Mouse (Mus musculus) ovary, adult 18-20 months (tissue): Measurements from ENCODE around the gene 1700069L16Rik.

Experiments
- DNase-seq: peaks from one replicate; pipeline ENCODE4 v3.0.0; 2022; ENCODE audit warnings: low spot score, mixed read lengths

1700069L16Rik gene

GRCm38 (mm10) chr5:113687514-113687913, 37.1 kb downstream of the 1700069L16Rik start:
- DNase-seq = no peak

GRCm38 (mm10) chr5:113685471-113685870, 39.1 kb downstream of the 1700069L16Rik start:
- DNase-seq = no peak

- no peak for DNase-seq
Observed at GRCm38 (mm10) chr5:113683246-113683645, 41.3 kb downstream of the 1700069L16Rik start.

- no peak for DNase-seq
Observed at GRCm38 (mm10) chr5:113682472-113682871, 42.1 kb downstream of the 1700069L16Rik start.

- DNase-seq = no peak
Observed at GRCm38 (mm10) chr5:113681219-113681618, 43.4 kb downstream of the 1700069L16Rik start.

- no peak for DNase-seq
Observed at GRCm38 (mm10) chr5:113679509-113679908, 45.1 kb downstream of the 1700069L16Rik start.

GRCm38 (mm10) chr5:113678743-113679452, 45.7 kb downstream of the 1700069L16Rik start:
- no peak for DNase-seq

GRCm38 (mm10) chr5:113677541-113677940, 47.0 kb downstream of the 1700069L16Rik start:
- DNase-seq = no peak

GRCm38 (mm10) chr5:113674851-113675250, 49.7 kb downstream of the 1700069L16Rik start:
- DNase-seq = no peak

- peak; percentile 17 for DNase-seq
Observed at GRCm38 (mm10) chr5:113672456-113672855, 52.1 kb downstream of the 1700069L16Rik start.

GRCm38 (mm10) chr5:113670597-113670996, 54.0 kb downstream of the 1700069L16Rik start:
- no peak for DNase-seq

GRCm38 (mm10) chr5:113670110-113670509, 54.5 kb downstream of the 1700069L16Rik start:
- no peak for DNase-seq

GRCm38 (mm10) chr5:113664629-113665195, 59.9 kb downstream of the 1700069L16Rik start:
- DNase-seq = no peak

GRCm38 (mm10) chr5:113664127-113664526, 60.4 kb downstream of the 1700069L16Rik start:
- DNase-seq = no peak

GRCm38 (mm10) chr5:113660872-113661271, 63.7 kb downstream of the 1700069L16Rik start:
- peak; percentile 51 for DNase-seq

- no peak for DNase-seq
Observed at GRCm38 (mm10) chr5:113654821-113655220, 69.8 kb downstream of the 1700069L16Rik start.

- DNase-seq = no peak
Observed at GRCm38 (mm10) chr5:113654206-113654605, 70.4 kb downstream of the 1700069L16Rik start.

GRCm38 (mm10) chr5:113652215-113652614, 72.4 kb downstream of the 1700069L16Rik start:
- DNase-seq = no peak

- DNase-seq = no peak
Observed at GRCm38 (mm10) chr5:113650035-113650865, 74.3 kb downstream of the 1700069L16Rik start, which contains the start of gene Cmklr1. Cmklr1 (minus strand) TSS chr5:113650426.

GRCm38 (mm10) chr5:113648647-113649211, 75.8 kb downstream of the 1700069L16Rik start:
- DNase-seq = no peak

GRCm38 (mm10) chr5:113647141-113647540, 77.4 kb downstream of the 1700069L16Rik start:
- DNase-seq = no peak

GRCm38 (mm10) chr5:113644520-113644919, 80.1 kb downstream of the 1700069L16Rik start:
- DNase-seq = no peak
